Mouse (Mus musculus): Measurements from ENCODE around the gene Apobec2. TPM values are rescaled to one million over a fixed set of nuclear protein-coding genes. Genes with fewer than 3 reads are reported as not detected.
"Not testable (repeated sequence)": the region's sequence is repeated elsewhere in the genome, so short reads cannot be mapped to it uniquely, and the experiment has no call there.

The Apobec2 gene
- 2.6 and 2.7 TPM in 2 replicates for polyA plus RNA-seq (2015; fragmentation: Nextera tagmentation; extraction: Ambion mirVana)

DNA sequence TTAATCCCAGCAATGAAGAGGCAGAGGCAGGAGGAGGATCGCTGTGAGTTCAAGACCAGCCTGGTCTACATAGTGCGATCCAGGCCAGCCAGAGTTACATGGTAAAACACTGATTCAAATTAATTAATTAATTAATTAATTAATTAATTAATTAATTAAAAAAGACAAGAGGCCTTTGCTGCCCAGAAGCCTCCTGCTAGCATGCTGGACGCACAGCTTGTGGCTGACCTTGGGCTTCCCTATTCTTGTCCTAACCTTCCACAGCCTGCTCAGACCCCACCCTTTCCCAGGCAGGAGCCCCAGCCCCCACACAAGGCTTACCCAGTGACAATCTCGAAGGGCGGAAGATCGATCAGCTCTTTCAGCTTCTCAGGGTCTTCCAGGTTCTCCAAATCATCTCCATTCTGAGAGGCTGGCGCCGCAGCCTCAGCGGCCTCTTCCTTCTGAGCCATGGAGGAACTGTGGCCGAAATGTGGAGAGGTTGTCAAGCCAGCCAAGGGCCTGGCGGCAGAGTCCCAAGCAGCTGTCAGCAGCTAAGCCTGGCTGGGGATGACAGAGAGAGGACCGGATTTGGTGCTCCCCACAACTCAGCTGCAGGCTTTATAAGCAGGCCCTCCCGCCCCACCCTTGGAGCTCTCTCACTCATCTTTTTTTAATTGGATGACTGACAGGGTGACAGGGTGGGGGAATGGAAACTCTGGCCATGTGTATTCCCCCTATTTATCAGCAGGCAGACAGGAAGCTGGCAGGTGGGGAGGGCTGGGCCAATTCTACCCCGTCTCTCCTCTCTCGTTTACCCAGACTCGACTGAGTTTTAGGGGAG, at the start of gene Apobec2:
Gene Apobec2 (minus strand): TSS at position 773 of the 823 bp plus-strand sequence.
- no peak for ATAC-seq (ENCODE audit: low FRiP score, low TSS enrichment)
- H3K27ac ChIP-seq (ENCODE audit: low read length), result no peak within 1 kb of the TSS
- no peaks in the 10 kb centered on the region for H3K9me3 ChIP-seq (ENCODE audit: low read length)
- H3K27me3 ChIP-seq (ENCODE audit: insufficient read depth, low read length), result no peaks in the 10 kb centered on the region
- H3K36me3 ChIP-seq (ENCODE audit: insufficient read depth, low read length), result no peaks in the 10 kb centered on the region
- no peak within 1 kb of the TSS for H3K4me2 ChIP-seq (replicated peaks; ENCODE audit: low read depth, low read length)
- no peak within 1 kb of the TSS for H3K4me3 ChIP-seq (ENCODE audit: low read length)
- peaks cover 45% of the 10 kb centered on the region for H3K4me1 ChIP-seq (ENCODE audit: insufficient read depth, low read length)
- 71% methylated on average over 16 of the region's 16 CpGs for WGBS
- H3K9ac ChIP-seq (replicated peaks; ENCODE audit: low read length), result no peak within 1 kb of the TSS

DNA sequence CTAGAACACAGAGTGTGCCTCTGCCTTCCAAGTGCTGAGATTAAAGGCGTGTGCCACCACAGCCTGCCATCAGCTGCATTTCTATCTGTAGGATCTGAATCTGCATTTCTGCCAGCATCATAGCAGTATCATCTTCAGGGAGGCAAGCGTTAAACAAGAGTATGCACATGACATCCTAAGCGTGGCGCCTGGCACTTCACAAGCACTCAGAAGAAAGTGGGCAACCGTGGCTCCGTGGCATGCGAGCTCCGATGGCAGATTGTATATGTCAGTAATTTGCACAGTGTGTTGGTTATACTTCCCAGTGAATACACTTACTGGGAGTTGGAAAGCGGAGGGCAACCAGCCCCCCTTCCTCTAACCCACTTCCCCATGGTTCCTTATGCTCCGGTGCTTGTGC, 47.2 kb upstream of the Apobec2 start:
- no peak overlapping the region for H3K4me2 ChIP-seq (replicated peaks; ENCODE audit: low read depth, low read length)
- ATAC-seq (ENCODE audit: low FRiP score, low TSS enrichment), result no peak
- 87% methylated on average over 10 of the region's 10 CpGs for WGBS
- no peaks in the 10 kb centered on the region for H3K36me3 ChIP-seq (ENCODE audit: insufficient read depth, low read length)
- H3K9ac ChIP-seq (replicated peaks; ENCODE audit: low read length), result no peak overlapping the region
- no peaks in the 10 kb centered on the region for H3K9me3 ChIP-seq (ENCODE audit: low read length)
- no peak overlapping the region for H3K4me3 ChIP-seq (ENCODE audit: low read length)
- no peaks in the 10 kb centered on the region for H3K27me3 ChIP-seq (ENCODE audit: insufficient read depth, low read length)
- H3K4me1 ChIP-seq (ENCODE audit: insufficient read depth, low read length), result no peaks in the 10 kb centered on the region
- no peak overlapping the region for H3K27ac ChIP-seq (ENCODE audit: low read length)

DNA sequence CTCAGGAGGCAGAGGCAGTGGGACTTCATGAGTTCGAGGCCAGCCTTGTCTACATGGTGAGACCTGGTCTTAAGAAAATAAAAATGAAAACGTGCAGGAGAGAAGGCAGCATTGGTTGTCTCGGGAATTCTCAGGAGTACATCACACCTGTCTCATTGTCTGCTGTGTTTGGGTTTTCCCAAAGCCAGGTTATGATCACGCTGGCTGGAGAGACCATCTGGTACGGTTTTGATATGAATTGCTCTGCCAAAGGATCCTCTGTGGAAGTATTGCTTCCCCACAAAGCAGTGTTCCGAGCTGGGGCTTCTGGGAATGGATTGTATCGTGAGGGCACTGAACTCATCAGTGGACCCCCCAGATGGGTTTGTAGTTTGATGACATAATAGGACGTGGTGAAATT, 42.7 kb upstream of the Apobec2 start:
- Histone ChIP-seq H3K36me3 (ENCODE audit: insufficient read depth, low read length) (no peaks in the 10 kb centered on the region), H3K27ac (ENCODE audit: low read length) (no peak overlapping the region), H3K4me1 (ENCODE audit: insufficient read depth, low read length) (no peaks in the 10 kb centered on the region), H3K4me3 (ENCODE audit: low read length) (no peak overlapping the region), H3K9ac (replicated peaks; ENCODE audit: low read length) (no peak overlapping the region), H3K4me2 (replicated peaks; ENCODE audit: low read depth, low read length) (no peak overlapping the region), H3K9me3 (ENCODE audit: low read length) (no peaks in the 10 kb centered on the region), H3K27me3 (ENCODE audit: insufficient read depth, low read length) (no peaks in the 10 kb centered on the region)
- no peak for ATAC-seq (ENCODE audit: low FRiP score, low TSS enrichment)
- WGBS, result 86% methylated on average over 8 of the region's 8 CpGs

DNA sequence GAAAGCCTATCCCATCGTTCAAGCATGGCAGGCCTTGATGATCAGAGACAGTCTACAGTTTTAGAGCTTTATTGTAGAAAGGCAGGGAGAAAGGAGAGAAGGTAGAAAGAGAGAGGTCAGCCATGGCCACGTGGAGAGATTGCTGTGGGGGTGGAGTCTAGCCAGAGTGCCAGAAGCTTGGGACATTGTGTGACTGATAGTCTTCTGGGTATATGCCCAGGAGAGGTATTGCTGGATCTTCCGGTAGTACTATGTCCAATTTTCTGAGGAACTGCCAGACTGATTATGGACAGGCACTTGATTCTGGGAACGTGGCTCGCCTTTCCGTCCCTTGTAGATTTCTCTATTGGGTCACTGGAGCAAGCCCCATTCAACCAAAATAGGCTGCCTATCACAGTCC, 41.6 kb upstream of the Apobec2 start:
- 82% methylated on average over 6 of the region's 6 CpGs for WGBS
- ATAC-seq (ENCODE audit: low FRiP score, low TSS enrichment); H3K9ac ChIP-seq (replicated peaks; ENCODE audit: low read length): not testable (repeated sequence)

DNA sequence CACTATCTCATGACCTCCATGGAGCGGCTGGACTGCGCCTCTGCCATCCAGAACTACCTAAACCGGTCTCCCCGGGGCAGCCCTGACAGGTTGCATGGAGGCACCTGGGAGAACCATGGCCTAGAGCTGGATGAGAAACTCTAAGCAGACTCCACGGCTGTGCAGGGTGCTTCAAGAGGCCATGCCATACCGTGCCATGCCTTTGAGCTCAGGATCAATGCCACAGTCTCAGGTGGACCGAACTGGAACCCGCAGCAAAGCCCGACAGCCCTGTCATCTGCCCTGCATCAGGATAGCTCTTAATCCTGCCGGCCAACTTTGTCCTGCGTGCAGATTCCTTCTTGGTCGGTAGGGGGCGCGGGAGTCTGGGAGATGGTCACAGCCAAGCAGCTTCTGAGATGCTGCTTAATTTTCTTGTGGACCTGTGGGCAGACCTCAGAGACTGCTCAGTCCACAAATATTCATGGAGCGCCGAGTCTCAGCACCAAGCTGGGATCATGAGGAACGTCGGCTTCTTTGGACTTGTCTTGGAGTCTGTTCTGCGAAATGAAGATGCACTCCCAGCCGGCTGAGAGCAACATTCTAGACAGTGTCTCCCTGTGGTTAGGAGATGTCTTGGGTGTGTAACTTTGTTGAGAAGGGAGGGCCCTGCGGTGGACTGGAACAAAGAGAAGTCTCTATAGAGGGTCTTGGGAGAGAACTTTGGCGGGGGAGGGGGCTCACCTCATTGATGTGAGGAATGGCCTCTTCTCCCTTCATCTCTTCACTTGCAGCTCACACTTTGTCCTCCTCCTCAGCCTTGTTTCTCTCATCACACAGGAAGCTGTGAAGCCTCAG, 34.9 kb upstream of the Apobec2 start:
- no peak overlapping the region for H3K27ac ChIP-seq (ENCODE audit: low read length)
- H3K4me2 ChIP-seq (replicated peaks; ENCODE audit: low read depth, low read length), result peak overlapping the region; percentile 36
- peak overlapping the region; percentile 0; the same call in 1 of the 2 replicates for H3K4me3 ChIP-seq (ENCODE audit: low read length)
- no peaks in the 10 kb centered on the region for H3K36me3 ChIP-seq (ENCODE audit: insufficient read depth, low read length)
- H3K9me3 ChIP-seq (ENCODE audit: low read length), result no peaks in the 10 kb centered on the region
- 9% methylated on average over 22 of the region's 22 CpGs for WGBS
- peak; percentile 81 for ATAC-seq (ENCODE audit: low FRiP score, low TSS enrichment)
- H3K9ac ChIP-seq (replicated peaks; ENCODE audit: low read length), result no peak overlapping the region
- H3K27me3 ChIP-seq (ENCODE audit: insufficient read depth, low read length), result no peaks in the 10 kb centered on the region
- H3K4me1 ChIP-seq (ENCODE audit: insufficient read depth, low read length), result no peaks in the 10 kb centered on the region

More for the DNA sequence above, 41.6 kb upstream of the Apobec2 start:
- not testable (repeated sequence) for H3K36me3 ChIP-seq (ENCODE audit: insufficient read depth, low read length); H3K27me3 ChIP-seq (ENCODE audit: insufficient read depth, low read length); H3K4me2 ChIP-seq (replicated peaks; ENCODE audit: low read depth, low read length); H3K9me3 ChIP-seq (ENCODE audit: low read length); H3K4me1 ChIP-seq (ENCODE audit: insufficient read depth, low read length); H3K27ac ChIP-seq (ENCODE audit: low read length); H3K4me3 ChIP-seq (ENCODE audit: low read length)

DNA sequence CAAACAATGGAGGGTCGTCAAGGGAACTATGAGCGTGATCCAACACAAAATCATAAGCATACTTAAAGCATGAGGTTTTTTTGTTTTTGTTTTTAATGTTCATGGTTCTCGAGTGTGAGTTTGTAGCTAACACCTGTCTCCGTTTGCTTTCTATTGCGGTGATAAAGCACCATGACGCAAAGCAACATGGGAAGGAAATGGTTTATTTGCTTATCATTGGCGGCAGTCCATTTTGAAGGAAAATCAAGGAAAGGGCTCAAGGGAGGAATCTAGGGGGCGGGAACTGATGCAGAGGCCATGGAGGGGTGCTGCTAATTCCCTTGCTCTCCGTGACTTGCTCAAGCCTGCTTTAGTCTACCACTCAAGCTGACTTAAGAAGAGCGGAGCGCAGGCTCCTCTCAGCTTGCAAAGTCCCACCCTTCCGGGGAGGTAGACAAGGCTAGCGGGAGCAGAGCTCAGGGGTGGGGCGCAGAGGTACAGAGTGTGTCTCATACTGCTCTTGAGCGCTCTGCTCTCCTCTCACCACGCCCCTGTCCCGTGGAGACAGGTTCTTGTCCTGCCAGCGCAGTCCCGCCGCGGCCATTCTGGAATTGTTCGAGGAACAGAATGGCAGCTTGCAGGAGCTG, 34.2 kb upstream of the Apobec2 start:
- no peak overlapping the region for H3K9ac ChIP-seq (replicated peaks; ENCODE audit: low read length)
- no peaks in the 10 kb centered on the region for H3K36me3 ChIP-seq (ENCODE audit: insufficient read depth, low read length)
- 44% methylated on average over 22 of the region's 22 CpGs for WGBS
- no peaks in the 10 kb centered on the region for H3K4me1 ChIP-seq (ENCODE audit: insufficient read depth, low read length)
- ATAC-seq (ENCODE audit: low FRiP score, low TSS enrichment), result 0 out of 2 replicates have a peak, but pooled peaks have one; percentile 29
- no peak overlapping the region for H3K27ac ChIP-seq (ENCODE audit: low read length)
- H3K4me2 ChIP-seq (replicated peaks; ENCODE audit: low read depth, low read length), result peak overlapping the region; percentile 36
- peak overlapping the region; percentile 0; the same call in 1 of the 2 replicates for H3K4me3 ChIP-seq (ENCODE audit: low read length)
- no peaks in the 10 kb centered on the region for H3K9me3 ChIP-seq (ENCODE audit: low read length)
- no peaks in the 10 kb centered on the region for H3K27me3 ChIP-seq (ENCODE audit: insufficient read depth, low read length)

DNA sequence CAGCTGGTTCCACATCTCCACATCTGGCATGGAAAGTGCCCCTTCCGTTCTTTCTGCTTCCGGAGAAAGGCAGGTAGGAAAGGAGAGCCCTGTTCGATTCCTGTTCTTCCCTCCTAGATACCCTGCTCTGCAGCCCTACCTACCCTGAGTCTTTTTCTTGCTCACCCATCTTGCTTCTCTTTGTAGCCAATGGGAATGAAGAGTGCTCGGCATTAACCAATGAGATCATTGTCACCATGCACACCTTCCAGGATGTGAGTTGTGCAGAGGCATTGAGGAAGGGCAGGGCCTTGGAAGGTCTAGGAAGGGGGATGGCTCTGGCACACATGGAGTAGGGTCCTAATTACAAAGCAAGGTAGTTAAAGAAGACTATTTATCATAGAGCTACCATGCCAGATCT, 30.7 kb upstream of the Apobec2 start:
- Histone ChIP-seq H3K27me3 (ENCODE audit: insufficient read depth, low read length) (no peaks in the 10 kb centered on the region), H3K9ac (replicated peaks; ENCODE audit: low read length) (no peak overlapping the region), H3K27ac (ENCODE audit: low read length) (no peak overlapping the region), H3K4me3 (ENCODE audit: low read length) (no peak overlapping the region), H3K36me3 (ENCODE audit: insufficient read depth, low read length) (no peaks in the 10 kb centered on the region), H3K4me2 (replicated peaks; ENCODE audit: low read depth, low read length) (no peak overlapping the region), H3K4me1 (ENCODE audit: insufficient read depth, low read length) (no peaks in the 10 kb centered on the region), H3K9me3 (ENCODE audit: low read length) (no peaks in the 10 kb centered on the region)
- WGBS, result 96% methylated on average over 4 of the region's 4 CpGs
- no peak for ATAC-seq (ENCODE audit: low FRiP score, low TSS enrichment)

DNA sequence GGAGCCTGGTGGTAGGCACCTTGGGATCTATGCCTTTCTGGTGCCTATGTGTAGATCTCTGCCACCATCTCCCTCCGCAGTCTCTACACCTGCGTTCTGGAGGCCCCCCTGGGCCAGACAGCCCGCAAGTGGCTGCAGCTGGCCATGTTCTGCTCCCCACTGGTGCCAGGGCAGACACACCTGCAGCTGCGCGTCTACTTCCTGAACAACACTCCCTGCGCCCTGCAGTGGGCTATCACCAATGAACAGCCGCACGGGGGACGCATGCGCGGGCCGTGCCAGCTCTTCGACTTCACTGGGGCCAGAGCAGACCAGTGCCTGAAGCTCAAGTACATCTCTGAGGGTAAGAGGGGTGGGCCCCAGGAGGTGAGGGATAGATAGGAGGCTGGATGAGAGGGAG, 29.4 kb upstream of the Apobec2 start:
- Histone ChIP-seq H3K27ac (ENCODE audit: low read length) (no peak overlapping the region), H3K4me1 (ENCODE audit: insufficient read depth, low read length) (0 out of 2 replicates have a peak, but pooled peaks cover 3% of the 10 kb centered on the region), H3K9me3 (ENCODE audit: low read length) (no peaks in the 10 kb centered on the region), H3K27me3 (ENCODE audit: insufficient read depth, low read length) (no peaks in the 10 kb centered on the region), H3K4me2 (replicated peaks; ENCODE audit: low read depth, low read length) (no peak overlapping the region), H3K9ac (replicated peaks; ENCODE audit: low read length) (no peak overlapping the region), H3K36me3 (ENCODE audit: insufficient read depth, low read length) (no peaks in the 10 kb centered on the region), H3K4me3 (ENCODE audit: low read length) (no peak overlapping the region)
- ATAC-seq (ENCODE audit: low FRiP score, low TSS enrichment), result no peak
- WGBS, result 94% methylated on average over 13 of the region's 13 CpGs

DNA sequence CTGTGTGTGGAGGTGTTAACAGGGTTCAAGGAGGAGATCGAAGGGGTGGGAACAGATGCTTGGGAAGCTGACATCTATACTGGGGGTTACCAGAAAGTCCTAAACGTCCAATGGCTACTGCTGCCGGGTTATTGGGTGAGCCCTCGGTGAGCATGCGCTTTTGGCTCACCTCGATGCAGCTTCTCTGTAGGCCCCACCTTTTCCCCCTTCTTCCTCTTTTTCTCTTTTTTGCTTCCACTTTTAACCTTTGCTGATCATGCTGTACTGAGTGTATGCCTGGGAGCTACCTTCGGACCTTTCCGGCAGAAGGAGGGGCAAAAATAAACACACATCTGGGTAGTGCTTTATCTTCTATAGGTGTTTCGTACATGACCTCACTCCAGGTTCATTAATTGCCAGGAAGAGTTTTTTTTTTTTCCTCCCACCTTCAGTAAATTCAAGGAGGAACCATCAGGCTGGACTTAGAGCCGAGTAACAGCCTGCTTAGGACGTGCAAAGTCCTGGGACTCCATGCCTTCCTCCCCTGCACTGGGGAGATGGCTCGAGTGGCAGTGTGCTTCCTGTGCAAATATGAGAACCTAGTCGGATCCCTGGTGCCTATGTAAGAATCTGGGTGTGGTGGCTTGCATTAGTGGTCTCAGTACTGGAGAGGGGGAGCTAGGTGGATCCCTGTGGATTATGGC, 25.4 kb upstream of the Apobec2 start:
- no peaks in the 10 kb centered on the region for H3K27me3 ChIP-seq (ENCODE audit: insufficient read depth, low read length)
- no peak for ATAC-seq (ENCODE audit: low FRiP score, low TSS enrichment)
- no peak overlapping the region for H3K4me2 ChIP-seq (replicated peaks; ENCODE audit: low read depth, low read length)
- 51% methylated on average over 13 of the region's 13 CpGs for WGBS
- no peak overlapping the region for H3K9ac ChIP-seq (replicated peaks; ENCODE audit: low read length)
- H3K9me3 ChIP-seq (ENCODE audit: low read length), result no peaks in the 10 kb centered on the region
- H3K4me1 ChIP-seq (ENCODE audit: insufficient read depth, low read length), result 0 out of 2 replicates have a peak, but pooled peaks cover 3% of the 10 kb centered on the region
- H3K4me3 ChIP-seq (ENCODE audit: low read length), result no peak overlapping the region
- H3K36me3 ChIP-seq (ENCODE audit: insufficient read depth, low read length), result no peaks in the 10 kb centered on the region
- H3K27ac ChIP-seq (ENCODE audit: low read length), result no peak overlapping the region
